Mouse (Mus musculus) monocyte, adult 2 months (primary cell): ENCODE measurements at regions not wholly inside any gene's neighbourhood (a gene's known extent, or its start where the extent isn't known, plus 50 kb on each side); places are given as distances from the start of the nearest gene placed in this dataset.

ENCODE experiments used
- DNase-seq, 2 experiments: peaks; one replicate each; pipeline ENCODE4 v3.0.0; 2022; ENCODE audit warnings: low spot score in 2 of 2, low read depth in 1 of 2

- DNase-seq: no peak
These were observed 1378.8 kb upstream of the A1bg start for GRCm38 (mm10) chr15:62301567-62301966.

- no peak for DNase-seq
These were observed 1374.3 kb upstream of the A1bg start for GRCm38 (mm10) chr15:62297138-62297537.

DNA sequence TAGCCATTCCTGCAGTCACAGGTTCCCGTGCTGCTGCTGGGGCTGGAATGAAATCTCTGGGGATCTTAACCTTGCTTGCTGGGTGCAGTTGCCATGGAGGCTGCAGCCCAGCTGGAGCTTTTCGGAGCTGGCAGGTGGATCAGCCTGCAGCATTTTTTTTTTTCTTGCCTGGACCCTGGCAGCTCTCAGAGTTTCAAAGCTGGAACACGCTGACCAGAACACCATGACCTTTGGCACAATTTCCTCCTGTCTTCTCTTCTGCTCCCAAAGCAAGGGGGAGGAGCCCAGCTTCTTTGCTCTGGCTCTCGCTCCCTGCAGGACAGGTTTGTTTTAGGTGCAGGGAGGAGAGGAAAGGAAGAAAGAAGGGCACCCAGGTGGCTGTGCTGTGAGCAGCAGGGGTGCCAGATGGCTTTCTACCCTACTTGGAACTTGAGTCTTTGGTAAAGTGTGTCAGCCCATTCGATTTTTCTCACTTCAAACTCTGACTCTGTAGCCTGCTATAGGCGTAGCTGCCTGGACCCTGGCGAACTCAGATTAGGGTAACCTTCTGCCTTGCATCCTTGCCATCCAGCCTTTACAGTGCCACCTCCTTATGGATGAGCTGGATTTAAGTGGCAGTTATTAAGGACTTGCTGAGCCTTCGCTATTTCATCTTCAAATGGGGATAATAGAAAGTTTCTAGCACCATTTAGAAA is 1372.6 kb upstream of the A1bg start:
- DNase-seq: no peak

GRCm38 (mm10) chr15:62294786-62295185 is 1372.0 kb upstream of the A1bg start:
- no peak for DNase-seq

DNA sequence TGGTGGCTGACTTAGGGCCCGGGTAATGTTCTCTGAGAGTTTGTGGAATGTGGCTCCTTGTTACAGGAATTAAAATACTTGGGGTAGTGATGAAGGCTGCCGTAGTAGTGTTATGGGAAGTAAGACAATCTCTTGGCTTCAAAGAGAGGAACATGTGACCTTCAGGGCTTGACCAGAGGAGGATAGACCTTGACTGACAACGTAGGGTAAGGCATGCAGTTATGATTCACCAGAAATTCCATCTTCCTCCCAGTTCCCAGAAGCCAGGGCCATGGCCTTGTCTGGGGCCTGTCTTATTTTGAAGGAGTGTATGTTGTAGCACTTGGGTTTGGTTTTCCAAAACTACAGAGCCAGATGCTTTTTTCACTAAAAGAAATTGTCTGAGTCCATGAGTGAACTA is 1370.1 kb upstream of the A1bg start:
- no peak for DNase-seq

DNA sequence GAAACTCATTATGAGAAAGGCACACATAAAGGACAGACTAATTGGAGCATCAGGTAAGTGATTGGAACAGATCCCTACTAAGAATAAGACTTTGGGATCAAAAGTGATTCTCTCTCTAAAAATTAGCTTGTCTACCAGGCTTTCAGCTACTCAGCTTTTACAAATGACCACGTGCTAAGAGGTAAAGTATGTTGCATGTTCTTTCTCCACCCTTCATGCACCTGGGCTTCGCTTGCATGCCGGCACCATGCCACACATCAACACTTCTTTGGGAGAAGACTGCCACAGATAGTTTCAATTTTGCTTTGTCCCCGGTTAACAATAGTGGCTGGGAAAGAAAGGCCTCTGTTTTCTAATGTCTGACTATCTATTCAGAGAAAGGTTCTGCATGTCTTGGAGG is 1367.9 kb upstream of the A1bg start:
- DNase-seq: no peak

DNA sequence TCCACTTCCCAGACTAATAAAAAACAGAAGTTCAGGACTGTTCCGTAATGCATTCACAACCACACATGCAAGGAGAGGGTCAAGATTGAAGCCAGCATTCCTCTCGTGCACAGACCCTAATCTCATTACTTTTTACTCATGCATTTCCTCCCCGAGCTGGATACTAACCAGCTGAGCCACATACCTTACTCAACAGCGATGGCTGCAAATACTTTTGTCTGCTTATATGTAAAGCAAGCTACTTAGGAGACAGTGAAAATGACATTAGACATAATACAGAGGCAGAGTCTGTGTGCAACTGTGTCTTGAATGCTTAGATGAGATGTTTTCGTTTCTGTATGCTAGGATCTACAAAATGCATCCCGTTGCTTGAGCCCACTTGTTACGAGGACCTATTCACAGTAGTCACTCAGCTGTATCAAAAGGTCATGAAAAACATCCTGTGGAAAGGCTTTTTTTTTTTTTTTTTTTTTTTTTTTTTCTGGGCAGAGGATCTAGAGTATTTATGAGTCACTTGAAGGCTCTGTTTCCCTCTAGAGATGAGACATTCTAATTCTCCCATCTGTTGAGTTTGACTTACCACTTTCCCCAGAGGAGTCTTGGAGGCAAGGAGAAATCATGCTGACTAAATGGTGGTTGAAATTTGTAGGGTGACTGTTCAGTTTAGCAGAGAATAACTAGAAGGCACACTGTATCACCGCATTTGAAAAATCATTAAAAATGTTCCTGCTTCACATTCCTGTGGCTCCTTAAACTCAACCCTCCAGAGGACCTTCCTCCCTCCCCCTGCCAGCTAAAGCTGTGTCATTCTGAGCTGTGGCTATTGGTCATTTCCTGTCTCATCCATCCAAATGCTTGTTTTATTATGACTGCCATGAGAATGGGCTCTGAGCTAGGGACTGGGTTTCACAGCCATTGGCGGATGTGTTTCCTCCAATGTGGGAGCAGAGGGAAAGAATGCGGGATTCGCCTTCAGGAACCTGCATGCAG is 1364.1 kb upstream of the A1bg start:
- DNase-seq: no peak

- no peak for DNase-seq
These were observed 1362.1 kb upstream of the A1bg start for GRCm38 (mm10) chr15:62284606-62285531.

DNA sequence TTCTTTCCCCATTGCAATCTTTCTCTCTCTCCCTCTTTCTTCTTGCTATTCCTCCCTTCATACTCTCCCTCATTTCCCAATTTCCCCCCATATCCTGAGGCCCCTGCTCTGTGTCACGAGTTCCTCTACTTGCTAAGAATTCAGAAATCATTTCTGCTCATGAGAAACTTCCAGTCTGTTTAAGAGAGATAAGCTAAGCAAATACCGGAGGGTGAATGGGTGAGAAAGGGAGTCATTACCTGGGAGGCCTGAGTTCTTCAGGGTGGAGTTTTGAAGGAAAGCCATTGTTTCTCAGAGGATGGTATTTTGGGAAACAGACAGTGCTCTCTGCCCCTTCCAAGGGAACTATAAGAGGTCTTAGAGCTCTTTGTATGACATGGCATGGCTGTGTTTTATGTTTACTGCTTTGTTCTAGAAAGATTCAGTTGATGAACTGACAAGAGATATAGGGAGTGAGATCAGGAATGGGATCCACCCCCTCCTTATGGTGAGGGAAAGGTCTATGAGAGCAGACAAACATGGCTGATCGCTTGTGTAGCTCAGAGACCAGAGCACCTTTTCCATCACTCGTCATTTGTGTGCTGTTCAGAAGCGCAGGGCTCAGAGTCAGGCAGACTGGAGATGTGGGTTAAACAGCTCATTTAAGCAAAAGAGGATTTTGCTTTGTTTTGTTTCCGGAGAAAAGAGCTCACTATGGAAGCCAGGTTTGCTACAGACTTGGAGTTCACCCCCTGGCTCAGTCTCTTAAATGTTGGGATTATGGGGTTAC is 1361.0 kb upstream of the A1bg start:
- no peak for DNase-seq

DNA sequence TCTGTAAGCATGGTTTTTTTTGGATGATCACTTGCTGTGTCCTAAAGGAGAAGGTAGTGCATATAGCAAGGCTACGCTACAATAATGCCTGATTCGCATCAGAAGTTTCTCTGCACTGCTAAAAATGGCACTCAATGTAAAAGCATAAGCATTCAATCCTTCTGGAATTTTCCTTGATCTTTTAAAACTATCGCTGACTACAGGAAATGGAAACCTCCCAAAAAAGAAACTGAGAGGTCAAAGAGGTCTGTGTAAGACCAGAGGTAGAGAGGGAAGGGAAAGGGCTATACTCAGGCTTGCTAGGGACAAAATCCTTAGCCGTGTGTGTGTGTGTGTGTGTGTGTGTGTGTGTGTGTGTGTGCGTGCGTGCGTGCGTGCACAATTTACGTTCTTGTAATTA is 1359.8 kb upstream of the A1bg start:
- no peak for DNase-seq

- no peak for DNase-seq
These were observed 1359.3 kb upstream of the A1bg start for GRCm38 (mm10) chr15:62282116-62282515.

DNA sequence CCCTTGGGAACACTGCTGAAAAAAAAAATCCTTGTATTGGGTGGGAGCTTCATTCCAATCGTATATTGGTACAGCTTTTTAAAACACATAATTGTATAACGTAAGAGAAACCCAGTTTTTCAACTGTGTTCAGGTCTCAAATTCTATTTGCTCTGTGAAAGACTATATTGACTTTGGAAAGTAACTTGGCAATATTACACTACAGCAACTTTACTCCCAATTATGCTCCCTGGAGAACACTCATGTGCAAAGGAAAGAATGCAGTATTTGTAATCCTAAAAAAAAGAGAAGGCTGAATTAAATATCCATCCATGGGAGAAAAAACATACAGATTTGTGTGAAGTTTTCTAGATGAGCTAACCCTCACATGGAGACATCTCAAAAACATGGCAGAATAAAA is 1356.7 kb upstream of the A1bg start:
- DNase-seq: no peak

DNA sequence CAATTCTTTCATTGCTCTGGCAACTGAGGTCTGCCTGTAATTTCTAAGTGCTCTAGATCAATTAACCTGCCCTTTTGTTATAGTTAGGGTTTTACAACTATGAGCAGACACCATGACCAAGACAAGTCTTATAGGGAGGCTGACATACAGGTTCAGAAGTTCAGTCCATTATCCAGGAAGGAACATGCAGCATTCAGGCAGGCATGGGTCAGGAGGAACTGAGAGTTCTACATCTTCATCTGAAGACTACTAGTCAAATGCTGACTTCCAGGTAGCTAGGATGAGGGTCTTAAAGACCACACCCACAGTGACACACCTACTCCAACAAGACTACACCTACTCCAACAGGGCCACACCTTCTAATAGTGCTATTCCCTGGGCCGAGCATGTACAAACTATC is 1352.0 kb upstream of the A1bg start:
- no peak for DNase-seq

DNA sequence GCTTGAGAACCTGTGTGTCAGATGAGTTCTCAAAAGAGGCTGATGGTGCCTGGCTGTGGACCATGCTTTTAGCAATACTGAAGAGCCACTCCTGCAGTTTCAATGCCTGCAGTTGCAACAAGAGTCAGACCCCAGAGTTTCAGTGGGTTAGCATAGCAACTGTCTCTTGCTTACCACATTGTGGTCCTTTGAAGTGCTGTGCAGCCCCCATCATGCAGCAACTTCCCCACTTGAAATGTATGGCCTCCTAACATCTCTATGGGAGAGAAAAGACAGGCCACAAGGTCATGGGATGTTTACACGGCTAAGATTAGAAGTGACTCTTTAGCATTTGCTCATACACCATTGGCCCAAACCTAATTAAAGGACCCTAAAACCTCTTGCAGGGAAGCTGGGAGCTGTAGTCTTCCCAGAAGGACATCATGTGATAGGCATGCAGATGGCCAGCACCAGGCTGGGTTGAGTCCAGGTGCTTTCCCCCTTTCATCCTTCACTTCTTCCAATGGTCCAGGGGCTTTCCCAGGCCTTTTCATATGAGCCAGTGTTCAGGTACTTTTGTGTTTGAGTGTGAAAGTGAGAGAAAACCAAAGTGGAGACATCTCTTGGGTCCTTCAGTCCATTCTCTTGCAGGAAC is 1351.2 kb upstream of the A1bg start:
- DNase-seq: no peak

GRCm38 (mm10) chr15:62272755-62273154 is 1349.9 kb upstream of the A1bg start:
- DNase-seq: no peak

GRCm38 (mm10) chr15:62271428-62271827 is 1348.6 kb upstream of the A1bg start:
- no peak for DNase-seq

- no peak for DNase-seq
These were observed 1345.4 kb upstream of the A1bg start for GRCm38 (mm10) chr15:62268189-62268588.

DNA sequence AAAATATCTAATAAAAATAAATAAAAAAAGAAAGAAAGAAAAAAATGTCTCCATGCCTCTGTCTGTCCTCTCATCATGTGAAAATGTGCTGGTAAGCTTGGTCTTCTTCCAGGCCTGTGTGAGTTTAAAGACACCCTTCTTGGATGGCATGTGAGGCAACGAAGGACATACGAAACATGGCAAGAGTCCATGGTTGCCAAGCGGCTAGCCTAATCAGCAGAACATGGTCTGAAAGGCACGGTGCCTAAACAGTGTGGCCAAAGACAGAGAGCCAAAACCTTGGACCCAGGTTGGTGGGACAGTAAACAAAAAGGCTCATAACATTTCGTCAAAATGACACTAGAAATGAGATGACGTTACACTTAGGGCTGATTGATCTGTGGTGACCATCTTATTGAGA is 1344.7 kb upstream of the A1bg start:
- no peak for DNase-seq

DNA sequence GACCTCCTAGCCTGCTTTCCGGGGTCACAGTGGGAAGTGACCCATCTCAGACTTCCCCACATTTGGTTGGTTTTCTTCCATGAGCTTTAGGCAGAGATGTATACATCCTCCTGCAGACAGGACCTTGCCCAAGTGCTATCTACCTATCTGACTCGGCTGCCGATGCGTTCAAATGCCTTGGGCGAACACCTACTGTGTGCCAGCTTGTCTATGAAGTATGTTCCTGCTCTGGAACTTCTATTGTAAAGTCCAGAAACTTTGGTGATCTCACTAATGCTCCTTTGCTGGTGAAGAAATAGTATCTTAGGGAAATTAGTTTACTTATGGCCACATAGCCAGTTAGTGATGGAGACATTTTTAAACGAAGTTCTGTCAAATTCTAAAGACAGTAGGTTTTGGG is 1343.2 kb upstream of the A1bg start:
- no peak for DNase-seq

DNA sequence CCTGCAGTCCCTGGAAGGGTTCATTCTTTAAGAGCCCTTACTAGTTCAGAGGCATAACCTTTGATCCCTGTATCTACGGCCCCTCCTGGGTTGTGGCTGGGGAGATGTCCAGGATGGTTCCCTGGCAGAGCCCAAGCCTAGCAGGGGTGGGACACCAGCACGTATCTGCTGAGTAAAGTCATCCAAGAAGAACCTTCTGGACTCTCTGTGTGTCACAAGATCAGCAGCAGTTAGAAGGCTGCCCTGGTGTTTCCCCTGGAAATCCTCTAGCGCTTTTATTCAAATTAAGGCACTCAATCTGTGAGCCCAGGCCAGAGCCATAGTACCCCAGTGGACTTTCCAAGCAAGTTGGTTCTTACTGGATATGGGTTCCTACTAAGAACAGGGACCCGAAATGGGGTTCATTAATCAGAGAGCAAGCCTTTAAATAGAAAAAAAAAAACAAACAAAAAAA is 1342.7 kb upstream of the A1bg start:
- DNase-seq: no peak
